Mouse (Mus musculus): ENCODE results near the gene Lrrc31.

Gene Lrrc31

GRCm38 (mm10) chr3:30699711-30700505, at the start of gene Lrrc31:
TSS of gene Lrrc31 (minus strand) at chr3:30699843.
- DNase-seq (ENCODE audit: low read depth, low spot score) = peak; percentile 89

DNA sequence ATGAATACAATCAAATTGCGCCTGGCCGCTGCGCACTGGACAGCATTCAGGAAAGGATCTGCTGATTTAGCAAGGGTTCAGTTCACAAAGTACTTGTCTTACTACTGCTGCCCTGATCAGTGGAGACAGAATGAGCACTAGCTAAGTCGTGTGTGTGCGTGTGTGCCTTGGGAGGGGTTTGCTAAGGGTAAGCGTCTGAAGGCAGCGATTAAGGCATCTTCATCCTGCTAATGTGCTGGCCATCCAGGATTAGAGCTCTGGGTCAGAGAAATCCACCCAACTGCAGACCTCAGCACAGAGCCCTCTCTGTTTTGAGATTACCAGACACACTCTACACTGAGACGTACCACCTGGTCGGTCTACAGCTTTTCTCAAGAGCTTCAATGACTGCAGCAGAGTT, 48.7 kb upstream of the Lrrc31 start:
- DNase-seq (ENCODE audit: low read depth, low spot score) = no peak

GRCm38 (mm10) chr3:30746006-30746405, 46.4 kb upstream of the Lrrc31 start, which contains the start of gene Samd7:
TSS of gene Samd7 (plus strand) at chr3:30746293.
- DNase-seq (ENCODE audit: low read depth, low spot score) = no peak

DNA sequence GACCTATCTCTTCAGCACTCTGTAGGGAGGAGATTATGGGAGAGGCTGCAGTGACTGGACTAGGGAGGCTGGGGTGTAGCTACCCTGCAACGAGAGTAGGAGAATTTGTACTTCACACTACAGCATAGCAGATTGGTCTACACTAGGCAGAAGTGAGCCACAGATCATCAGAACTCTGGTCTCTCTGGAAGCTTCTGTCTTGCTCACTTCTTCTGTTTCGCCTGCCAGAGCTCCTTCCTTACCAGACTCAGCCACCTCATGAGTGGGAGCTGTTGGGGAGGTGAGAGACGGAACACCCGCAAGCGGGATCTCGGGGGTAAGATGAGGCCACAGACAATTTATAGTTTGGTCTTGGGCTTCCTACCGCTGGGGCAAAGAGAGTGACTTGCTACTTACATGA, 43.2 kb upstream of the Lrrc31 start:
- DNase-seq (ENCODE audit: low read depth, low spot score) = no peak

DNA sequence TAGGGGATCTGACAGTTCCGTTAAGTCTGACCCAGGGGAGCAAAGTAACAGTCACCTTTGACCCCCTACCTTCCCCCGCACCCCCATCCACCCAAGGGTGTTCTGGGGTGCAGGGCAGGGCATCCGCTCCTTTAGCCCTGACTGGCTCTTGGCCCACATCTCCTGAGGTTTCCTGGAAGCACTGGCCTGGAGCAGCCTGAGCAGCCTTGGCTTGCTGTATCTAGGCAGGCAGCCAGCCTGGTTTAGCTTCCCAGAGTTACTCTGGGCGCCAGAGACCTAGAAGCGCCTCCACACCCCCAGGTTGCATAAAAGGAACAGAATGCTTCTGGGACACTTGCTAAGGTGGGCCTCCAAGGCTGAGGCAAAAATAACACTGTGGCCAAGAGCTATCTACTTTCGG, 41.7 kb upstream of the Lrrc31 start:
- no peak for DNase-seq (ENCODE audit: low read depth, low spot score)

DNA sequence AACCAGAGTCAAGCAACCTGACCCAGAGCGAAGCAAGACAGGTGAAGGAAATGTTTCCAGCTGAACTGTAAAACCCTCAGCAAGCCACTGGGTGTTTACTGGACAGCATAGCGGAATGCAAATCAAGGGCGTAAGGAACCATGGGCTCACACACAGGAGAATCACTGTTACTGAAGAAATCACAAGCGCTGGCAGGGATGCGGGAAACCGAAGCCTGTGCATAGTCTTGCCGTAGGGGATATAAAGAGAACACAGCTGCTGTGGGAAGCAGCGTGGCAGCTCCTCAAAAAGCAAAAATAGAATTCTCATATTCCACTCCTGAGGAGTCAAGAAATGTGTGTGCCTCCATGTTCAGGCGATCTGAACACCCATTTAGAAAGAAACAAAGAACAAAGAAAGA, 37.2 kb upstream of the Lrrc31 start:
- no peak for DNase-seq (ENCODE audit: low read depth, low spot score)

DNA sequence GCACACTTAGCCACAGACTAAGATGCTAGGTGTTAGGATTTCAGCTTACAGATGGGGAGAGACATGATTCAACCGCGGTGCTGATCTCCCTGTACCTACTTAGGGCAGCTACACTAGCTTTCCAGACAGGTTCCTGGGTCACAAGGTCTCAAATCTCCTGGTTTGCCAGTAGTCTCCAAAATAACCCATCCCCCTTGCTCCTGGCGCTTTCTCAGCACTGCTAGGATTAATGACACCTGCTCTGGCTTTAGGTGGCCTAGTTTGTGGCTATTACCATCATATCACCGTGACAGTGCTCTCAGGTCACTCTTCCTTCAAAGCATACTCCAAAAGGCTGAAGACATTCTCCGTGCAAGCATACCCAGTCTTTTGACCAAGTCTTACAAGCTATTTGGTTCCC, 29.4 kb upstream of the Lrrc31 start:
- DNase-seq (ENCODE audit: low read depth, low spot score) = no peak

DNA sequence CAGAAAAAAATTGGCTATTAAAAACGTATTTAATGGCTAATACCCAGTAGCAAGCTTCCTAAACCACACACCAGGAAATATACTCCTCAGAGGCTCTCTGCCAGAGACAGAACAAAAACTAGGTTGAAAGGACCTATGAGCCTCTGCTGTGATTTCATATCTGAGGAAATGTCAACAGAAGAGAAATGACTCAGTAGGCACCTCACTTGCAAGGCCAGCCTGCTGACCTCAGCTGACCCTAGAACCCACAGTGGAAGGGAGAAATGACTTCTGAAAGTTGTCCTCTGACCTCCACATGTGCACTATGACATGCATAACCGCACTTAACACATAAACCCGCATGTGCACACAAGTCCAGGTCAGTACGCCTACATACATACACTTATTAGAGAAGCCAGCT, 27.6 kb upstream of the Lrrc31 start:
- DNase-seq (ENCODE audit: low read depth, low spot score) = no peak

- DNase-seq (ENCODE audit: low read depth, low spot score) = peak; percentile 93
Measured at GRCm38 (mm10) chr3:30725514-30725913, 25.9 kb upstream of the Lrrc31 start.

DNA sequence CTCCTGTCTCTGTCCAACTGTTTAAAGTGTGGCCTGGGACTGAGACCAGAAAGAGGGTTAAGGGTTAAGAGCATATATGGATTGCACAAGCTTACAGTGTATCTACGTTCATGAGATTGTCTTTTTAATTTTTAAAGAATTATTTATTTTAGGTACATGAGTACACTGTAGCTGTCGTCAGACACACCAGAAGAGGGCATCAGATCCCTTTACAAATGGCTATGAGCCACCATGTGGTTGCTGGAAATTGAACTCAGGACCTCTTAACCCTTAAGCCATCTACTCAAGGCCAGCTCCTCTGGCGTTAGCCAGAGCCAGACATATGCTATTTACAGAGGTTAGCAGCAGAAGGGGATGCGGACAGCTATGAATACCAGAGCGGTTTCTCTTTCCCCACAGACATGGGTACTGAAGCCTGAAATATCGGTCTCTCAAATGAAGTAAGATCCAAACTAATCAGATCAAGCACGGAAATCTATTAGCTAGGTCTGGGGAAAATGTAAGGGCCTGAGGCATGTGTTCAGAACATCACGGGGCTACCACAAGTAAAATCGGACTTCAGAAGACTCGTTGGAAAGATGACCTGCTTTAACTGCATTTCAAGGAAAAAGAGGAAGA, 25.3 kb upstream of the Lrrc31 start:
- DNase-seq (ENCODE audit: low read depth, low spot score) = peak; percentile 51

GRCm38 (mm10) chr3:30724105-30724824, 24.6 kb upstream of the Lrrc31 start:
- DNase-seq (ENCODE audit: low read depth, low spot score) = peak; percentile 98

- DNase-seq (ENCODE audit: low read depth, low spot score) = no peak
Measured at GRCm38 (mm10) chr3:30723179-30723578, 23.5 kb upstream of the Lrrc31 start.

GRCm38 (mm10) chr3:30722461-30722860, 22.8 kb upstream of the Lrrc31 start:
- DNase-seq (ENCODE audit: low read depth, low spot score) = peak; percentile 69

- peak; percentile 91 for DNase-seq (ENCODE audit: low read depth, low spot score)
Measured at GRCm38 (mm10) chr3:30722036-30722435, 22.4 kb upstream of the Lrrc31 start.

DNA sequence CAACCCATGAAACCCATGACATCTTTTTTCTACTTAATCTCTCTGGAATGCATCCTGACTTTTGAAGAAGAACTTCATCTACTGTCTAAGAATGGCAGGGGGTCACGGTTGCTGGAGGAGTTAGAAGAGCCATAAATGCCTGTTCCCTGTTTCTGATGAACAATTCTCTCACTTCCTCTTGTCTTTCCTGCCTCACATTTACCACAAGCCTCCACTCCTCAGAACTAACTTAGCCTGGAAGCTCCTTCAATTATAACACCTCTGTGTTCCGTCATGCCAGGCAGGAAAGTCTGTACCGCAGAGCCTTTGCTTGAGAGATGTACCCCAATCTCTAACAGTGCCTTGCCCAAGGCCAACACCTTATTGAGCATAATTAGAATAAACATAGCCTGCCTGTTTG, 19.0 kb upstream of the Lrrc31 start:
- DNase-seq (ENCODE audit: low read depth, low spot score) = no peak

DNA sequence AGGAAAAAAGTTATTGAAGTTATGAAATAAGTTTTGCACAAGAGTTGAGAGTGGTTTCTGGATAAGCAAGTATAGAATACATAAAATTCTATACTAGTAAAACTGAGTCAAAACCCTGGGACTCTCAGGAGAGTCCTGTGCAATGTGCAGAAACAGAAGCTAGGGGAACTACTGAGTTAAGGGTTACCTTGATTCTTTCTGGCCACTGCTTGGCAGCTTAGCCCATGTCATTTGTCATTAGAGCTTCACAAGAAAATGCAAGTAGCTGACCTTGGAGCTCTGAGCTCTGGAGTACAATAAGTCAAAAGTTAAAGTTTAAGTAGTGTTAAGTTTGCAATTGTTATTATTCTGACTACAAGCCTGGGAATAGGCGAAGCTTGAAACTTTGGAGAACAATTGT, 13.7 kb upstream of the Lrrc31 start:
- no peak for DNase-seq (ENCODE audit: low read depth, low spot score)

DNA sequence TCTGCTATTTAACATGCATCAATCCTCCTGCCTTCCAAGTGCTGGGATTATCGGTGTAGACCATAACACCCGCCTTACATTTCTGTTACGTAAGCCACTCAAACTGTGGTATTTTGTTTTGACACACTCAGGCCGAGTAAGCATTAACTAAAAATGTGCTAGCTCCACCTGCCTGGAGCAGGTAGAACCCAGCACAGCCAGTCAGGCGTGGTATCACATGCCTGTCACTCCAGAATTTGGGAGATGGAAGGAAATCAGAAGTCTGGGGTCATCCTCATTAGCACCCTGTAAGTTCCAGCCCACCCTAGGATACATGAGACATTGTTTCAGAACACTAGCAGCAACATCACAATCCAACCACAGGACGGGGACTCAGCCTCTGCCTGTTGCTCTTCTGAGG, 10.5 kb upstream of the Lrrc31 start:
- no peak for DNase-seq (ENCODE audit: low read depth, low spot score)

- DNase-seq (ENCODE audit: low read depth, low spot score) = no peak
Measured at GRCm38 (mm10) chr3:30706614-30707276, 7.1 kb upstream of the Lrrc31 start.

DNA sequence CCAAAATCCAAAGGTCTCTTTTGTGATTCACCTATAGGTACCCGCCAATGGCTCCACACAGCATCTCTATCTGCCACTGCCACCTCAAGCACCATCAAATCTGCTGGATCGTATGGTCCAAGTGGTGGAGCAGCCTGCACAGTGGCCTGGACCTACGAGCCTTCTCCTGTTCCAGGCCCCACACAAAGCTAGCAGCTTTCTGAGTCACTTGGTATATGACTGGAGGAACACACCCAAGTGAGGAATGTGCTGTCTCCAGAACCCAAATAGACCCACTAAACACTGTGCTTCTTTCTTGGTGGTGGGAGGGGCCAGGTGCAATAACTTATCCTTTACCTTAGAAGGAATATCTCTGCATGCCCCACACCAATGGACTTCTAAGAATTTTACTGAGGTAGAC, 6.3 kb upstream of the Lrrc31 start:
- DNase-seq (ENCODE audit: low read depth, low spot score) = no peak

- DNase-seq (ENCODE audit: low read depth, low spot score) = no peak
Measured at GRCm38 (mm10) chr3:30697891-30698290, 1.8 kb downstream of the Lrrc31 start.

DNA sequence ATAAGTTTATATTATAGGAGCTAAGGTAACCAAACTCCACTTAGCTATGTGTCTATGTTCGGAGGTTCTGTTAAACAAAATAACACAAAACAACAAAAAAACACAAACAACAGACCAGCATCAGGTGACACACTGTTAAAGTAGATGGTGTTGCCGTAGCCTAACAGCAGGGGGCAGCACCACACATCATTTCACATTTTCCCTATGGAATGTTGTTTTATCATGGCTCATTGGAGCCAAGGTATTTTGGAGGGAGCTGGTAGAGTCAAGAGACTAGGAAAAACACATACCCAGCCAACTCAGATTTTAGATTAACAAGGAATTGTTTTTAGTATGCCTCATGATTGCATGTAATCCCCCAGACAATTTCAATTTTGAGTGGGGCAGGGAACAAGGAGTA, 3.3 kb downstream of the Lrrc31 start:
- DNase-seq (ENCODE audit: low read depth, low spot score) = peak; percentile 75

DNA sequence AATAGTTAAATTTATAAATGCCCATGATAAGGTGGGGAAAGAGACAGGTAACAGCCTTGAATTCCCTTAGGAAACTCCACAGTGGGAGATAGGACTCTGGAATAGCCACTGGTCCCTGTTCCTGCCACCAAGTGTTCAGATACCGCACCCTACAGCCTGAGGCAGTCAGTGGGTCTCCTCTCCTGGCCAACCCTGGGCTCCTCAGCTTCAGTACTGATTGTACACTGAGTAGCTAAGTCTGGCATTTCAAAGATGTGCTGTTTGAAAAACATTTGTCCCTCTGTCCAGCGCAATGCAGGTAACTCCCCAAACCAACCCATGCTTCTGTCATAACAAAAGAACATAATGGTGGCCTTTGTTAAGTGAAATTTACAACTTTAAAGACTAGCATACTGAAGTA, 4.0 kb downstream of the Lrrc31 start:
- DNase-seq (ENCODE audit: low read depth, low spot score) = no peak
